Mouse (Mus musculus) layer of hippocampus, adult 9-11 months (tissue): ENCODE measurements around the gene Ifitm2.

Experiments
- DNase-seq: peaks from one replicate; pipeline ENCODE4 v3.0.0; 2022

The Ifitm2 gene

DNA sequence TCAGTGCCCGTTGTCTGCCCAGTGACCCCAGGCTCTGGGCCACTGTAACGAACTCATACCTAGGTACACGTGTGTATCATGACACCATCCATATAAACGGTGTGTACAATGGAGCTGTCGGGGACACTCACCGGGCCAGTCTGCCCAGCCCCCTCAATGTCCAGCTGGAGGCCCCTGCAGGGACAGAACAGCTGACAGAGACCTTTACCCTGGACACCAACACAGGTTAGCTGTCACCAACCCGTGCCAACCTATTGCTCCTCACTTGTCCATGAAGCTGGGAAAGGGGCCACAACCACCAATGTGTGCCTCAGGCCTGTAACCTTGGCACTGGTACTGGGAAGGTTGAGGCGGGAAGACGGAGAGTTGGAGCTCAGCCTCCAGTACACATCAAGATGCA lies 13.4 kb downstream of the Ifitm2 start:
- DNase-seq: no peak

DNA sequence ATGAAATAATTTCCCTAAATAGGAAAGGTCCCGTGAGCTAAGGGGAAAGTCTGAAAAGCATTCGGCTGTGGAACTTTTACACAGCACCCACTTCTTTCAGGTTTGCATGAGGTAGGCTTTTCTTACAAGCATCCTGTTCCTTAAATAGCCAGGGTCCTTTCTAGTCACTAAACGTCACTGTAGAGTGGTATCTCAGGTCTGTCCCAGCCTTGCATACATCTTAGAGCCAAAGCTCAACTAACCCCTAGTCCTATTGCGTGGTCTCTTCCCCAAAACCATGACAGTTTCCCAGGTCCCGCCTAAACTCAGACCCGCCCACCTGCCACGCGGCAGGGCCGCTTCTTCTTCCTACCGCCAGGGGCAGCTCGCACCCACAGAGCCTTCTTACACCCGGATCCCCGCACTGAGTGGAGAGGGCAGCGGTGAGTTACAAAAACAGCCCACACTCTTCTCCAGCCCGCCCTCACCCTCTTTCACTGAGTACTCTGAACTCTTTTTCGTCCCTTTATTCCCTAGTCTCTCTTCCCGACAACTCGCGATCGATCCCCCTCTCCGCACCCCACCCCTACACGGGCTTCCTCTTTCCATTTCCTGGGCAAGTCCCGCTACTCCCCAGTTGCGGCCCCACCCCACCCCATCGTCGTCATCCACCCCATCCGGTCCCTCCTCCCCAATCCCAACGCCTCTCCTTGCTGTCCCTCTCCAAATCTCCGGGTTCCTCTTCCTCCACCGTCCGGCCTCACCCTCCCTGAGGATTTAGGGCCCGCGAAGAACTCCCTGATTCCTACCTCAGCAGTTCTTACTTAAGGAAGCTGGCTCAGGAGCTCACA lies 14.3 kb downstream of the Ifitm2 start, which contains the start of gene Pgghg:
Pgghg (plus strand) TSS at position 170 of the 830 bp plus-strand sequence.
- DNase-seq: peak; percentile 66

DNA sequence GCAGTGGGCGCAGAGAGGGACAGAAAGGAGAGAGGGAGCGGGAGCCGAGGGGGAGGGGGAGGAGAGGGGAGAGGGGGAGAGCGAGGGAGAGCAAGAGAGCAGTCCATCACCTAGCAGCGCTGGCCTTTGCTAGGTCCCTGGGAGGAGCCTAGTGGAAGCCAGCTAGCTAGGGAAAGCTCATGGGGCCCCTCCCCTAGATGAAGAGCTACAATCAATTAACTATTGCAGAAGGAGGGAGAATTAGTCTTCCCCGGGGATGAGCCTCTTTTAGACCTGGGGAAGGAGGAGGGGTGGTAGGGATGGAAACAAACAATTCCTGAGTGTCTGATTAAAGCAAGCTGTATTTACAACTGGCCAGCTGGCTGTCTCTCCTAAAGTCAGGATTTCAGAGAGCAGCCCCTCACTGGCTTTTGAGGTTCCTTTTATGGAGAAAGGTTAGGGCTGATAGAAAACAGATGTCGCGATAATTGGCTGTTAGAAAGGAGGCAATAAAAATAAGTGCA lies 16.1 kb downstream of the Ifitm2 start:
- no peak for DNase-seq

DNA sequence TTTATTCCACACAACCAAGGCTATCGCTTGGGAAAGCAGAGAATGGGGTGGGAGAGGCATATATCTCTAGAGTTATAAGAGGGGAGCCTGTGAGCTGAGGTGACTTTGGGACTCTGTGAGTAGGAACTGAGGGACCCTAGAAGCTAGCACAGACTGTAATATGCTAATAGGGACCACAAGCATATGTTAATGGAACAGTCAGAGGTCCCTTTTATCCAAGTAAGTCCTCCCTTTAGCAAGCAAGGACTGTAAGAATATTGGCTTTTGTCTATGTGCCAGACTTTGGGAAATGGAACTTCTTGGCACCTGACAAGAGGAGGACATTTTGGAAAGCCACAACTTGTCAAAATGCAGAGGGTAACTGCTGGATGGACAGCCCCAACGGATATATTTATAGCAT lies 16.9 kb downstream of the Ifitm2 start:
- DNase-seq: no peak

DNA sequence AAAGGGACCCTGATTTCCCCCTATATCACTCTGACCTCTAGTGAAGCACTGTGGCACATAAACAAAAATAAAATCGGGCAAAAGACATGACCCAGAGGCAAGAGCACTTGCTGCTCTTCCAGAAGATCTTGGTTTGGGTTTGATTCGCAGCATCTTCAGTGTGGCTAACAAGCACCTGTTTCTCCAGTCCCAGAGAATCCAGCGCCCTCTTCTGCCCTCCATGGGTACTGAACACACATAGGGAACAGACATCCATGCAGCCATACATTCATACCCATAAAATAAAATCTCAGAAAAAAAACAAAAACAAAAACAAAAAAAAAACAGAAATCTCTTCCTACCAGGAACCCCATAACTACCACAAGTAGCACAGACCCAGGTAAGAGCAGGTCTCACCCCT lies 17.4 kb downstream of the Ifitm2 start:
- no peak for DNase-seq

DNA sequence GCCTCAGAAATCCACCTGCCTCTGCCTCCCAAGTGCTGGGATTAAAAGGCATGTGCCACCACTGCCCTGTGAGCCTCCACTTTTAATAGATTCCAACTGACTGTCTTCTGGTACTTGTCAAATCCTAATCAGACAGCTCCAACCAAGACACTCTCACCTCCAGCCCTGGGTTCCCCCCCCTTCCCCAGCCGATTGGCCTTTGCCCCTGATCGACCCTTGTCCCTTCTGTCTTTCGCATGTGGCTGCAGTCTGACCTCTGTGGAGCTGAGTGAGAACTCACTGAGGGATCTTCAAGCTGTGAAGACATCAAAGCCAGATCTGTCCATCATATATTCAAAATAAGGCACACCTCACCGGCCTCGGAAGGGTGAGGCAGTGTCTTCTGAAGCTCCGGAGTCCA lies 28.6 kb downstream of the Ifitm2 start:
- no peak for DNase-seq

DNA sequence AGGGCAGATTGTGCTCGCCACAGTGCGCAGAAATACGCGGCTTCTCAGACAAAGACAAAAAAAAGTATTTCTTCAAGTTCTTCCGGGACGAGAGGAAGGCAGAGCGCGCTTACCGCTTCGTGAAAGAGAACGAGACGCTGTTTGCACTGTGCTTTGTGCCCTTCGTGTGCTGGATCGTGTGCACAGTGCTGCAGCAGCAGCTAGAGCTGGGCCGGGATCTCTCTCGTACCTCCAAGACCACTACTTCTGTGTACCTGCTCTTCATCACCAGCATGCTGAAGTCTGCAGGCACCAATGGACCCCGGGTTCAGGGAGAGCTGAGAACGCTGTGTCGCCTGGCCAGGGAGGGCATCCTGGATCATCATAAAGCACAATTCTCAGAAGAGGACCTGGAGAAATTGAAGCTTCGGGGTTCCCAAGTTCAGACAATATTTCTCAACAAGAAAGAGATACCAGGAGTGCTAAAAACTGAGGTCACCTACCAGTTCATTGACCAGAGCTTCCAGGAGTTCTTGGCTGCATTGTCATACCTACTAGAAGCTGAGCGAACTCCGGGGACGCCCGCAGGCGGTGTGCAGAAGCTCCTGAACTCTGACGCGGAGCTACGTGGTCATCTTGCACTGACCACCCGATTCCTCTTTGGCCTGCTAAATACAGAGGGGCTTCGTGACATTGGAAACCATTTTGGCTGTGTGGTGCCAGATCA lies 32.6 kb downstream of the Ifitm2 start:
- no peak for DNase-seq

DNA sequence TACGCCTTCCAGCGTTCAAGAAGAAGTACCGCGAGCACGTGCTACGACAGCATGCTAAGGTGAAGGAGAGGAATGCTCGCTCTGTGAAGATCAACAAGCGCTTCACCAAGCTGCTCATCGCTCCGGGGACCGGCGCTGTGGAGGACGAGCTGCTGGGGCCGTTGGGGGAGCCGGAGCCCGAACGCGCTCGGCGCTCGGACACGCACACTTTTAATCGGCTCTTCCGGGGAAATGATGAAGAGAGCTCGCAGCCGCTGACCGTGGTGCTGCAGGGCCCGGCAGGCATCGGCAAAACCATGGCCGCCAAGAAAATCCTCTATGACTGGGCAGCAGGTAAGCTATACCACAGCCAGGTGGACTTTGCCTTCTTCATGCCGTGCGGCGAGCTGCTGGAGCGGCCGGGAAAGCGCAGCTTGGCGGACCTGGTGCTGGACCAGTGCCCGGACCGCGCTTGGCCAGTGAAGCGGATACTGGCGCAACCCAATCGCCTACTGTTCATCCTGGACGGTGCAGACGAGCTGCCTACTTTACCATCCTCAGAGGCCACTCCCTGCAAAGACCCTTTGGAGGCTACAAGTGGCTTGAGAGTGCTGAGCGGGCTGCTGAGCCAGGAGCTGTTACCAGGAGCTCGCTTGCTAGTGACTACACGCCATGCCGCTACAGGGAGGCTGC lies 33.3 kb downstream of the Ifitm2 start:
- no peak for DNase-seq

DNA sequence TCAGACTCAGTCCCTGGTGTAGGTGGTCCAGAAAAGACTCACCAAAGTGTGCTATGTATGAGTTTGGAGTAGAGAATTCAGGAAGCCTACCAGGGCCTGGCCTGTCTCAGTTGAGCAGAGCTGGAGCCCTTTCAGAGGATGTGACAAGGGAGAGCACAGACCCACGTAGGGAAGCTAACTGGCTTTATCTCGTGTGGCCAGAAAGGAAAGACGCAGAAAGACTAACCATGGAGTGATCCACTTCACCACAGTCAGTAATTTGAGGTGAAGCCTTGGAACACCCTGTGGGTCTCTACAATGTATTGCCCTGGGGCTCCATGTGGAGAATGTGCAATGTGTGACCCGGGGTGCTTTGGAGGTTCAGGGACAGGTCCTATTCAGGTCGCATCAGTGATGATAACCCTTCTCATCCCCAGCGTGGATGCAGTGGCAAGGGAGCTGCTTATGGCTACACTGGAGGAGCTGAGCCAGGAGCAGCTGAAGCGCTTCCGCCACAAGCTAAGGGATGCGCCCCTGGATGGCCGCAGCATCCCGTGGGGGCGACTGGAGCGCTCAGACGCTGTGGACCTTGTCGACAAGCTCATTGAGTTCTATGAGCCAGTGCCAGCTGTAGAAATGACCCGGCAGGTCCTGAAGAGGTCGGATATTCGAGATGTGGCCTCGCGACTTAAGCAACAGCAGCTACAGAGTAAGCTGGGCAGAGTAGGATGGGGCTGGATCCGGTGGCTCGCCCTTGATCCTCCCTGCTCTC lies 34.4 kb downstream of the Ifitm2 start:
- DNase-seq: no peak

DNA sequence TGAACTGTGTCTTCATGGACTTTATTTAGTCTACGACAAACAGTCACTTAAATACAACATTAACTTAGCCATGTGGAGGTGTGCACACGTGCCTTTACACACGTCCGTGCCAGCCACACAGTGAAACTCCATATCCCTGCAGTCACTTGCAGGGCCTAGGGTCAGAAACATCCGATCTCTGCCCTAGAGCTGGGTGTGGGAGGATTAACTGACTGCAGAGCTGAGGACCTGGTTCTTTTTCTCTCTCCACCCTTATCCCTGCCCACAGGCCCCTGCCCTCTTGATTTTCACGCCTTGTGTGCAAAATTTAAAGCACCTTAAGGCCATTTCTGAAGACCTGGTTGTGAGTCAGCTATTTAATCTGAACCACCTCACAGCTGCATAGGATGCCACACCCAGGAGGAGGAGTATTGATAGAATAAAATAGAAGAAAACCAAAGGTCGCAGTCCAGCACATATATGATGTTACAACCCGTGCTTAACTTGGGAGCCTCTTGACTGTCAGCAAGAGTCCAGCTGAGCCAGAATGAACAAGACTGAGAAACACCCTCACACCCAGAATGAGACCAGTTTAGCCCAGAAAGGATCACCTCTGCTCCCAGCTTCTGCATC lies 35.3 kb downstream of the Ifitm2 start, which contains the start of gene Nlrp6:
Nlrp6 (plus strand) TSS at position 485 of the 612 bp plus-strand sequence.
- DNase-seq: no peak

DNA sequence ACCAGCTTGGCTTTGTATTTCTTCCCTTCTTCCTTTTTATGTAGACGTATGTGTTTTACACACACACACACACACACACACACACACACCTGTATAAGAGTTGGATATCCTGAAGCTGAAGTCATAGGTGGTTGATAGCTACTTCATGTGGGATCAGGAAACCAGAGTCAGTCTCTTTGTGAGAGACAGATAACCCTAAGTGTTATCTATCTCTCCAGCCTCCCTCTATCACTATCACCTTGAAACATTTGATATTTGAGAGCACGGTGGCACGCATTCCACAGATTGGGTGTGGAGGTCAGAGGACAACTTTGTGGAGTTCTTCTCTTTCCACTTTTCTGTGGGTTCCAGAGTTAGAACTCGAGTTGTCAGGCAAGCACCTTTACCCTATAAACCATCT lies 35.9 kb downstream of the Ifitm2 start:
- DNase-seq: no peak

DNA sequence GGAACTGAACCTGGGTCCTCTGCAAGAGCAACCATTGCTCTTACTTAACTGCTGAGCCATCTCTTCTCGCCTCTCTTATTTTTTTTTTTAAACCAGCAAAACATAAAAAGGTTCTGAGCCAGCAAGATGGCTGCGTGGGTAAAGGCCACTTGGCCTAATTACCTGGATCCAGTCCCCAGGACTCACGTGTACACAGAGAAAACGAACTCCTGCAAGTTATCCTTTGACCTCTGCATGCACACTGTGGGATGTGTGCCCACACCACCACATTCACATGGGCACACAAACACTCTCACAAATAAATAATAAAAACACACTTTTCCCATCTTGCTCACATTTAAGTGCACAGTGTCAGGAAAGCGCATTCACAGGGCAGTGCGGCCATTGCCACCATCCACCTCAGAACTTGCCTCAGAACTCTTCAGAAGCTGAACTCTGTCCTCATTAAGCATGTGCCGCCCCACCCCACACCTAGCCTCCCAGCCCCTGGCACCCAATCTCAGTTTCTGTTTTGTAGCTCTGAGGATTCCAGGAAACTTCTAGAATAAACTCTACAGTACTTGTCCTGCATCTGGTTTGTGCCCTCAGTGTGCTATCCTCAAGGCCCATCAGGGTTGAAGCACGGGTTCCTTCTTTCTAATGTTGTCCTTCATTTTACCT lies 41.6 kb downstream of the Ifitm2 start:
- no peak for DNase-seq

DNA sequence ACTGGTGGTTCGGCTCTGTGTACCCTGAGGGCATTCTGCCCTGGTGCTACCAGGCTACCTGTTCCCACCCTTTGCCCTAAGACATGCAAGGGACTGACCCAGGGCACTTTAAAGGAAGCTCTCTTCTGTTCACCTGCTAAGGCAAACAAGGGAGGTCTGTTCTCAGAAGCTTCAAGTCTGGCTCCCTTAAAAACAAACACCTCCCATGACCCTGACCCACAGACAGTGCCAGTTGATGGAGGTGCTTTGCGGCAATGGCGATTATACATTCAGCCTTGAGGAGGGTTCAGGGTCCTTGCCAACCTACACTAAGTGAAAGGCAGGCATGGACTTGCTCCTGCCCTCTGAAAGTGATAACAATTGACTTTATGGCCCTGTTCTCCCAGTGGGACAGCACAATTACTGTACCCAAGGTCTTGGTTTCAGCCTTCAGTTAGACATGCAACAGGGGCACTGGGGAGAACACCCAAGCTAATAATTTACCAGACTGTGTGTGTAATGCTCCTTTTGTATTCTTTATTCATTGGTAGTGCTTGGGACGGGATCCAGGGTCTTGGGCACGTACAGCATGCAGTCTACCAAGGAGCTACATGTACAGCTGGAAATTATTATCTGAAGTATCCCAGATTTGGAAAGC lies 42.8 kb downstream of the Ifitm2 start:
- no peak for DNase-seq

DNA sequence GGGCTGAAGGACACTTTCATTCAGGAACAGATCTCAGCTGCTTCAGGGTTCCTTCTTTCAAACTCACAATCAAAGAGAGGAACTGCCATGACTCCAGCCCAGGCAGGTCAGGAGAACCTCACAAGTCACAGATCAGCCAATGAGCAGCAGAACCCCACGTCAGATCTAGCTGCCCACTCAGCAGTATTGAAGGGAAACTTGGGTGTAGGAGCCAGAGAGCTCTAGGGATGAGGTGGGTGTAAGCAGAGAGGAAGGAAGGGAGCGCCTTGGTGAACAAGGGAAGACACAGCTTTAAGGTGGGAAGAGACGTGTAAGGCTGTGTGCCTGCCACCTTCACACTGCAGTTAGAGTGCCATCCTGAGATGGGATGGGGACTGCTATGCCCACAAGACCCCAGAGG lies 43.5 kb downstream of the Ifitm2 start:
- no peak for DNase-seq

DNA sequence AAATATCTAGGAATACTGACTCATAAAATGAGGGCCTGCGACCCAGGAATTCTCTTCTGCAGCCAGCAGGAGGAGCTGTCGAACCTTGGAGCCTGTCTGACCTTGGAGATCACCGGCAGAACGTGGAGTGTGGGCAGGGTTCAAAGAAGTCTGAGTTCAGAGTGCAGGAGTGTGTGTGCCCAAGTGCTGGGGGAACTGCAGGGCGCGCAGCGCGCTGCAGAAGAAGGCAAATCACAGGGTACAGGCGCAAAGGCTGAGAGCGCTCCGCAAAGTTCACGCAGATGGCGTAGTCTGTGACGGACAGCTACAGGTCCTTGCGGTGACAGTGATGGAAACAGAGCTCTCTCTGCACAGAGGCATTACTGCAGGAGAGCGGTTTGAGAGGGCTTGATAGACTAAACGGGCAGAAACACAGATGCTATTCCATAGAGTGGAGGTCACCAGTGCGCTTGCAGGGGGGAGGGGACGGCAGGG lies 47.1 kb downstream of the Ifitm2 start:
- no peak for DNase-seq

DNA sequence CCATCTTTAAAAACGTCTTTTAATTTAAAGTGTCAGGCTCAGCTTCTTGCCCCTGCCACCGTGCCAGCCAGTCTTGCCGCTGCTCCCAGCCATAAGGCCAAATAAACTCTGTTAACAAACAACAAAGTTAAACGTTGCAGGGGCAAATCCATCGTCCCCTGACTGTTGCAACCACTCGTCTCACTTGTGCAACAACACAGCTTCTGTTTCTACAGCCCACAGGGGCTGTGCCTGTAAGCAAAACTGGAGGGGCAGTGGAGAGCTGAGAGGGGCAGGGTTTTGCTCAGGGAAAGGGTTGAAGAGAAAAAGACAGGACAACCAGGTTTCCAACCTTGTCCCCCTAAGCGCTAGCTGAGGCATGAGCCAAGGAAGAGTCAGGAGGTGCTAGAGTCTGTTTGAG lies 47.6 kb downstream of the Ifitm2 start:
- no peak for DNase-seq

DNA sequence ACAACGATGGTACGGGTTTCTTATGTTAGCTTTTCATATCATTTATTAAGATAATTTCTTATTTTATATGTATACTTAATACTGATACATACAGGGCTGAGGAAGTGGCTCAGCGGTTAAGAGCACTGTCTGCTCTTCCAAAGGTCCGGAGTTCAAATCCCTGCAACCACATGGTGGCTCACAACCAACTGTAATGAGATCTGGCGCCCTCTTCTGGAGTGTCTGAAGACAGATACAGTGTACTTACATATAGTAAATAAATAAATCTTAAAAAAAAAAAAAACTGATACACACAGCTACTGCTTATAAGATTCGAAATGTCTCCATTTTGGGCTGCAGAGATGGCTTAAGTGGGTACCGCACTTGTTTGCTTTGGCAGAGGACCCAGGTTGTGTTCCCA lies 48.1 kb downstream of the Ifitm2 start:
- no peak for DNase-seq

DNA sequence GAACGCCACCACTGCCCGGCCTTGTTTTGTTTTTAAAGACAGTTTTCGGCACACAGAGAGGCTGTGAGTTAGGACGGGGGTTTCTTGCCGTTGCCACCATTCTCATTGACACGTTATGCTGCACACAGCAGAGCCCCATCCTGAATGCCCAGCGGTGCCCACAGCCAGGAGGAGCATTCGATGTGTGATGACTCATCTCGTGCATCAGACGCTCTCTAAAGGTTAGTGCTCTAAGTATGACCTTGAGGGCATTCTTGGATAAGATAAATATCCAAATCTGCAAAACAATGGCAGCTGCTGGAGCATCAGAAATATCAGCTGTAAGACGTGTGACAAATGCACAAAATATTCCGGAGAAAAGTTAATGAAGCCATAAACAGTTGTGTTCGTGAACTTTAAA lies 48.7 kb downstream of the Ifitm2 start:
- no peak for DNase-seq

DNA sequence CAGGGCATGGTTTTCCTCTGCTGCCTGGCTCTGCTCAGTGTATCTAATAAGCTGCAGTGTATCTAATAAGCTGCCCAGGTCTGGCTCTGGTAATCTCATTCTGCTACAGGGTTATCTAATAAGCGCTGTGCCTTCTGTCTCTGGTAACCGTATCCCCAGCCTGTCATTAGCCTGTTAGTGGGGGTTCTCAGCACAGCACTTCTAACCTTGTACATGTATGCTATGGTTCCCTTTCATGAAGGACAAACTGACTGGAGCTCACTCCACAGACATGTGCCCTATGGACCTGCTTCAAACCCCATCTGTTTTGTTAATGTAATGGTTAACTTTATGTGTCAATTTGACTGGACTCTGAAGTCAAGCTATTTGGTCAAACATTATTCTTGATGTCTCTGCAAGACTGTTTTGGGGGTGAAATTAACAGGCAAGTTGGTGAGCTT lies 50.1 kb downstream of the Ifitm2 start:
- no peak for DNase-seq
